Mouse (Mus musculus): ENCODE measurements around the gene Tagln2. TPM values are rescaled to one million over a fixed set of nuclear protein-coding genes. Genes with fewer than 3 reads are reported as not detected.

The Tagln2 gene
- total RNA-seq, 1 experiment from 2014 or later, result 241 TPM

Other genes with a start within 250 kb of the Tagln2 start
- gene Atp1a4, start 241.6 kb upstream of the Tagln2 start, total RNA-seq (2017), result not detected in 2 replicates
- 18.2 and 20.0 TPM in 2 replicates for gene Igsf8, start 238.4 kb upstream of the Tagln2 start, total RNA-seq (2017)
- gene Atp1a2, start 202.0 kb upstream of the Tagln2 start, total RNA-seq (2017), result not detected in 2 replicates
- gene Kcnj9, start 170.7 kb upstream of the Tagln2 start, total RNA-seq (2017), result not detected in 2 replicates
- 0.27 and 0.39 TPM in 2 replicates for gene Kcnj10, start 158.8 kb upstream of the Tagln2 start, total RNA-seq (2017)
- 17.5 and 20.4 TPM in 2 replicates for gene Pigm, start 123.5 kb upstream of the Tagln2 start, total RNA-seq (2017)
- gene Slamf9, start 24.7 kb upstream of the Tagln2 start, total RNA-seq (2017), result not detected in 2 replicates
- 0.14 and 2.2 TPM in 2 replicates for gene Igsf9, start 18.3 kb upstream of the Tagln2 start, total RNA-seq (2017)
- gene Cfap45, start 20.8 kb downstream of the Tagln2 start, total RNA-seq (2017), result 0.32 and 2.0 TPM in 2 replicates
- gene Vsig8, start 55.9 kb downstream of the Tagln2 start, total RNA-seq (2017), result not detected in 2 replicates
- 0.44 TPM in 1 of 2 replicates, not detected in the other for gene Slamf8, start 90.5 kb downstream of the Tagln2 start, total RNA-seq (2017)
- not detected in 2 replicates for gene Fcrl6, start 102.5 kb downstream of the Tagln2 start, total RNA-seq (2017)
- gene Dusp23, start 132.9 kb downstream of the Tagln2 start, total RNA-seq (2017), result 0.82 and 2.6 TPM in 2 replicates
- gene Crp, start 198.0 kb downstream of the Tagln2 start, total RNA-seq (2017), result not detected in 2 replicates